Mouse (Mus musculus): ENCODE measurements at regions not wholly inside any gene's neighbourhood (a gene's known extent, or its start where the extent isn't known, plus 50 kb on each side); places are given as distances from the start of the nearest gene placed in this dataset.

DNA sequence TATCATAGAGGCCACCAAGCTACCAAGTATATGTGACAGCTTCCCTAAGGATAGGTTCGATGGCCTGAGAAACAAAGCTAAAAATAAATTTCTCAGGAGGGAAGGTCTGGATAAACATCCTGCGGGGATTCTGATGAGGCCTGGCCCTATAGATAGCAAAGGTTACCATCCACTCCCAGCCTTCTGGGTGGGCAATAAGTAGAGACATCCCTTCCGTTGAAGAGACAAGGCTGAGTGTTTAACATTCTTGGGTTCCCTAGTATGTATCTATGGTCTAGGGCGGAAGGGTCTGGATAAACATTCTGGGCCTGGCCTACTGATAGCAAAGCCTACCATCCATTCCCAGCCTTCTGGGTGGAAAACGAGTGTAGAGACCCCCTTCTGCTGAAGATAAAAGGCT is 180.5 kb upstream of the Dlk1 start:
- in situ Hi-C loops (cut with MboI; ENCODE audit: unreplicated experiment in 2 of 2) = no loop called here

DNA sequence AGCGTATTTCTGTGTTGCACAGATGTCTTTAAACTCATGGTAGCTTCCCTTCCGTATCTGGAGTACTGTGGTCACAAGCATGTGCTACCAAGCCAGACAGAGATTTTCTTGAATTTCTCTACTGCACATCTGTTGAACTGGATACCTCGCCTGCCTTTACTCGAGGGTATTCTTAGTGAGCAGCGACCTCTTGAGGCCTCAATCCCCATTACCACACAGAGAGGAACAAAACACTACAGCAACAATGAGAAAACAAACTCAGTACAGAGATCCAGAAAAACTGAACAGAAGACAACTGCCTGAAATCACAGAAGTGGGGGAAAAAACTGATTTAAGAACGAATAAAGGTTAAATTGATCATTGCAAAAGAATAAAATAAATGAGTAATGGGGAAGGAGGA is 137.8 kb upstream of the Dlk1 start:
- in situ Hi-C loops (cut with MboI; ENCODE audit: unreplicated experiment in 2 of 2) = loop anchor here (5.0 to 10.0 kb wide), 5 partner anchors 77 to 1060 kb away; no protein-coding TSS in a partner anchor

DNA sequence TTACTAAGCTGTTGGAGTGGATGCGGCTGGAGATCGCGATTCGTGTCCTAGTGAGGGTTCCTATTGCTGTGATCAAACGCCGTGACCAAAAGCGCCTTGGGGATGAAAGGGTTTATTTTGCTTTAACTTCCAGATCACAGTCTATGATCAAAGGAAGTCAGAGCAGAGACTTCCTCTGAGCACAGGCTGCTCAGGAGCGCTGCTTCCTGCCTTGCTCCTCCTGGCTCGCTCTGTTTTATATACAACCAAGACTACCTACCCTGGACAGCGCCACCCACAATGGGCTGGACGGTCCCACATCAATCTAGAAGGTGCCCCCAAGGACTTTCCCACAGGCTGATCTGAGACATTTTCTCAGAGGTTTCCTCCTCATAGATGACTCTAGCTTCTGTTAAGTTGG is 126.6 kb upstream of the Dlk1 start:
- in situ Hi-C loops (cut with MboI; ENCODE audit: unreplicated experiment in 2 of 2) = loop anchor here in 1 of 2 experiments (10.0 kb wide), 1 partner anchor 1049 kb away; no protein-coding TSS in a partner anchor

DNA sequence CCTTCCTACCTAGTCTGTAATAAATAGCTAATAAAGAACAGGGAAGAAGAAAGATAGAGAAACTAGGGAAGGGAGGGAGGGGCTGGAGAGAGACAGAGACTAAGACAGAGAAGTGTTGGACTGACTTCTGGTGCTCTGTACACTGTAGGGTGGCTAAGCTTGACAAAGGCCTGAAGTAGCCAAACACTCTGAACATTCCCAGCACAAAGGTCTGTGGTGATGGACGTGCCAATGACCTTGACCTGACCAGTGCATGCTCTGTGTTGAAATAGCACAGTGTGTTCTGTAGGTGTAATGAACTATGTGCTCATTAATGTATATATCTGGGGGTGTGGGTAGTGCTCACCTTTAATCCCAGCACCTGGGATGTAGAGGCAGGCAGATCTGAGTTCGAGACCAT is 81.3 kb upstream of the Dlk1 start:
- in situ Hi-C loops (cut with MboI; ENCODE audit: unreplicated experiment in 2 of 2) = no loop called here

DNA sequence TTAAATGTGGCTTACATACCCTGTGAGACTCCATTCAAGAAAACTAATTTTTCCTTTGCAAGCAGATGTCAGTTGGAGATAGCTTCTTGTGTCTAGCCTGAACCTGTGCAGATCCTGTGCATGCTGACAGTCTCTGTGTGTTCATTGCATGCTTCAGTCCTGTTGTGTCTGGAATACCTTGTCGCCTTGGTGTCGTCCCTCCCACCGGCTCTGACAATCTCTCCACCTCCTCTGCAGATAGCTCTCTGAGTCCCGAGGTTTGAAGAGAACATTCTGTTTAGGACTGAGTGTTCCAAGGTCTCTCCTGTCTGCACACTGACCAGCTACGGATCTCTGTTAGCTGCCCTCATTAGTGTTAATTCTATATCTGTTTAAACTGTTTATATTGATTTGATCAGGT is 66.8 kb upstream of the Dlk1 start:
- in situ Hi-C loops (cut with MboI; ENCODE audit: unreplicated experiment in 2 of 2) = no loop called here

DNA sequence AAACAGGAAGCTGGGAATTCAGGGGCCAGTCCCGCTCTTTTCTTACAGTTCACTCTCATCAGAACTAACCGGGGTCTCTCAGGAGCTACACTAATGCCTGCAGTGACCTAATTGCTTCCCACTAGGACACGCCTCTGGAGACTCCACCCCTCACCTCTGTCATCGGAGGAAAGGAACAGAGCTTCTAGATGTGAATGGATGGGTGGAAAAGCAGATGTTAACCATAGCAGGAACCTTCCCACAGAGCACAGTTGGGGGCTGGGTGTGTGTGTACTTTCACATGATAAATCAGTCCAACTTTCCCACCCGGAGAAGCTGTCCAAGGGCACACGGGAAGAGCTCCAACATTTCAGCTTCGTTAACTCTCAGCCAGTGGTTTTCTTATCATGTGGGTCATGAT is 63.8 kb upstream of the Dlk1 start:
- in situ Hi-C loops (cut with MboI; ENCODE audit: unreplicated experiment in 2 of 2) = no loop called here

DNA sequence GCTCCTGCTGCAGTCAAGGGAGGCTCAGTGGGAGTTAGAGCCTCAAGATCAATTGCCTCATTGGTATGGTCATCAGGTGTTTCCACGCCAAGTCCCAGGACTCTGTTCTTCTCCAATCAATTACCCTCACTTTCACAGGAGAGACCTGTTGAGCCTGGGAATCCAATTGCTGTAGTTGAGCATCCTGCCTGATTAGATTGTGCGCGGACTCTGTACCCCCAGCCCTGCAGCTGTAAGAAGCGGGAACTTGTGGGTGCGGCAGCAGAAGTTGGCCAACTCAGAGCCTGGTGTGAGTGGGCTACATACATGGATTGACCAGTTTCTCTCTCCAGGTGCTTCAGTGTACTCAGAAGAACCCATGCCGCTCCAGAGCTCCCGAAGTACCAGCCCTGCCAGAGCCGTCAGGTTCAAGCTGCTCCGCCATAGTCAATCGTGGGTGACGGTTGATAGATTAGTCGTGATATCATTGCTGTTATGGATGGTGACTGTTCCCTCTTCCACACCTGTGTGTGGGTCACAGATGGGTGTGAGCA is 62.2 kb upstream of the Dlk1 start:
- in situ Hi-C loops (cut with MboI; ENCODE audit: unreplicated experiment in 2 of 2) = loop anchor here (5.0 kb wide), 4 partner anchors 73 to 488 kb away; no protein-coding TSS in a partner anchor

DNA sequence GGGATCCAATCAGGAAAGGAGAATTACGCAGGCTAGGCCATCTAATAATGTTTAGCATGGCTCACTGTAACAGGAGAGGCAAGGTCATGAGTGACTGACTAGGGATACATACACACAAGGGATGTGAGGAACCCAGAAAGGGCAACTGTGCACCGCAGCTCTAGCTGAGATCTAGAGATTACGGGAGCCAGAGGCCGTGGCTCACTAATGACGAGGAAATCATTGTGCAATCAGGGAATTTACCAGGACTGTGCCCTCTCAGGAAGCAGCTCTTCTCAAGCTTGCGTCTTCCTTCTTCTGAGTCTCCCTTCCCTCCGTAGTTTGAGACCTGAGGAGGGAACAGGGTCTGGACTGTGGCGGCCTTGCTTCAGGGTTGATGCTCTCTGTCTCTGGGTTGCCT is 61.6 kb upstream of the Dlk1 start:
- in situ Hi-C loops (cut with MboI; ENCODE audit: unreplicated experiment in 2 of 2) = loop anchor here (5.0 kb wide), 4 partner anchors 74 to 489 kb away; no protein-coding TSS in a partner anchor

DNA sequence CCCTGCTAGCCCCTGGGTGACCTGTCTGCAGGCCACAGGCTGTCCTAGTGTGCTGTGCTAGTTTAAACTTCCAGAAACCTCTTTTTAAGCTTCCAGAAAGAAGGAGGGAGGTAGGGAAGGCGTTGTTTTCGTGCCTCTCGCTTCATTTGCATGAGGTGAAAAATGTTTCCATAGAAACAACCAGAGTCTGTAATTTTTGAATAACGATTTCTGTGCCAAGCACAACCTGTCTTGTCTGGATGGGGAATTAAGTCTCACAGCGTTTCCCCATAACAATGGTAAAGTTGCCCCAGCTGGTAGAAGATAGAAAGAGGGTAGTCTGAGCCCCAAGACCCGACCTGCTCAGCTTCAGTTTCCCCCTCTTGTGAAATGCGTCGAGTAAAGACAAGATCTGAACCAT is 59.3 kb upstream of the Dlk1 start:
- in situ Hi-C loops (cut with MboI; ENCODE audit: unreplicated experiment in 2 of 2) = loop anchor here (5.0 kb wide), 4 partner anchors 76 to 491 kb away; no protein-coding TSS in a partner anchor

DNA sequence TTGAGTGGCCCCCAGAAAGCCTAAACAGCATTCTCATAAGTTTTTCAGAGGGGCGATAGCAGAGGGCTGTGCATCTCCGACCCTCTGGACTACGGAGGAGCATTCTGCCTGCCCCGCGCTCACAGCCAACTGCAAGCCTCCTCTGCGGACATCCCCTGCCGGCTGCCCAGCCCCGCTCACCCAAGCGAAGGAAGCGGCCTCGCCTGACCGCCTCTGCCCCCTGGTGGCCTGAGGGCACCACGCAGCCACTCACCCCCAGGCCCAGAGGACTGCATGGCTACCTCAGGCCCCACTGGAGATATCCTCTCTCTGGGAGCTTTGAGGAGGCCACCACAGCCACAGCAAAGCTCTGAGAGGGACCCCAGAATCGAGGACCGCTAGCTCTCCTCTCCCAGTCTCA is 58.8 kb upstream of the Dlk1 start:
- in situ Hi-C loops (cut with MboI; ENCODE audit: unreplicated experiment in 2 of 2) = loop anchor here (5.0 kb wide), 4 partner anchors 76 to 491 kb away; no protein-coding TSS in a partner anchor

DNA sequence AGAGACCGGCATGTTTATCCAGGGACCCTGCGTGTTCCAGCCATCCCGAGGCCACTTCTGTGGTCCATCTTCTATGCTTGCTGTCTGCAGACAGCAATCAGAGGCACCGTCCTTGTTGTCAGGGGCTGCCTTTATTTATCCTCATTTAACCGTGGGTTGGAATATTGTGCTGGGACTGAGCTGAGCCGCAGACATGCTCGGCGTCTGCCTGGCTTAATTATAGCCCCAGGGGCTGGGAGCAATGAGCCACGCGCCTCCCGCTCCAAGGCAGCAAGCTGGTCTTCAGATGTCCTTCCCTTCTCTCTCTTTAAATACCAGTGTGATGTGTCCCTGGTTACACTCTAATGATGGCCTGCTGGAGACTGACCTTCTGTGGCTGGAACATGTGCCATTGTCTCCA is 58.2 kb upstream of the Dlk1 start:
- in situ Hi-C loops (cut with MboI; ENCODE audit: unreplicated experiment in 2 of 2) = loop anchor here (5.0 kb wide), 4 partner anchors 77 to 492 kb away; no protein-coding TSS in a partner anchor

DNA sequence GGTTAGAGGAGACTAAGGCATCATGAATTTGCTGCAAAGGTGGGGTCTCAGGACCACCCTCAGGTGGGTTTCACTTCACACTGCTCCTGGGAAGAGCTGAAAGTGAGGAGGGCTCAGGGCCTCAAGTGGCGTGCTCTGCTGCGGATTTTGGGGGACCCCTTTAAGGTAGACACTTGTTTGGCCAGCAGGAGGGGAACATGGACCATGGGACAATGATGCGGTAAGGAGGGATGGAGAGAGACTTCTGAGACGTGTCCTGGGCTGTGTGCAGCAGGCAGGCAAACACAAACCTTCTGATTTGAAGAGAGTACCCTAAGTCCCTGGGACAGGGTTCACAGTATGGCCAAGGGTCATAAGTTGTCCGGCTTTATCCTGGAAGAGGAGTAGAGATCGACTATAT is 56.0 kb upstream of the Dlk1 start:
- in situ Hi-C loops (cut with MboI; ENCODE audit: unreplicated experiment in 2 of 2) = no loop called here

DNA sequence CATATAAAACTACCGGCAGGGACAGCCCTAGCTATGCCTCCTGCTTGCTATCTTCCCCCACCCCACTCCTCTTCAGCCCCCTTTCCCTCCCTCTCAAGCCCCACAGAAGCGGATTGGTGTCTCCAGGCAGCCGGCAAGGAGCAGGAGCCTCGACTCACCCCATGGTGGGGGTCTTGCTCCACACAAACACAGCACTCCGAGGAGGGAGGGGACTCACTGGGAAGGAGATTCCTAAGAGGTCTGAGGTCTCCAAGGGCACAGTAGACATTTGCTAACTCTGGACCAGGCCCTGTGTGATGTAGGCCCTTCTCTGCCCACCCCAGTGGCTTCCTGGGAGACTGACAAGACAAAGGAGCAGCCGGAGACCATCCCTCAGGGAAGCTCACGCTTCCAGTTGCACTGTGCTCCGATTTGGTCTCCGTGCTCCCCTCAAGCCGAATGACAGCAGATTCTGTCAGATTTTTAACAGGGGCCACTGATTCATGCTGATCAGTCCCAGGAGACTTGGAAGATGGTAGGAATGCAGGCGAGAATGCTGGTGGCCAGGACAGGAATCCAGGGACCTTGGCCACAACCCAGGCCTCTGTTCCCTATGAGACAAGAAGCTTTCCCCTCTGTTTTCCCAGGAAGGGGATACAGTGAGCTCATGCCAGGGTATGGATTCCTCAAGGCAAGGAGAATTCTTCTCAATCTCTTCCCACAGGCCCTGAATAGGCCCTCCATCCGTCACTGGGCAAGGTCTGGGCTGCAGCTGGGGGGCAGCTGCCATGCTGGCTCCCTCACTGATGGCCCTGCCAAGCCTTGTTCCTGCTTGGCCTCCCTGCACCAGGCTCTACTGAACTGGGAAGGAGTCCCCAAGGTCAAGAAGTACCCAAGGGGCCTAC is 55.2 kb upstream of the Dlk1 start:
- in situ Hi-C loops (cut with MboI; ENCODE audit: unreplicated experiment in 2 of 2) = no loop called here

DNA sequence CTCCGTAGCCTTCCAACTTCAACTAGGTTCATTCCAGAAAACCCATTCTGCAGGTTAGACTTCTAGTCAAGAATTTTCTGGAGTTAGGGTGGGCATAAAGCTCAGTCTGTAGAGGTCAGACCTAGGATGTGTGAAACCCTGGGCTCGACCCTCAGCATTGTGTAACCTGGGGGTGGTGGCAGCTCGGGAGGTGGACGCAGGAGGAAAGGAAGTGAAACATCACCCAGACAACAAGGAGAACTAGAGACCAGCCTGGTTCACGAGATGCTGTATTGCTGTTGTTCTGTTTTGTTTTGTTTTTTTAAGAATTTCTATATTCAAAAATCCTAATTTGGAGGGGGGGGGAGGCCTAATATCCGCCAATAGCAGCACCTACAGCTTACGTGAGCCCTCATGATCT is 54.1 kb upstream of the Dlk1 start:
- in situ Hi-C loops (cut with MboI; ENCODE audit: unreplicated experiment in 2 of 2) = no loop called here

DNA sequence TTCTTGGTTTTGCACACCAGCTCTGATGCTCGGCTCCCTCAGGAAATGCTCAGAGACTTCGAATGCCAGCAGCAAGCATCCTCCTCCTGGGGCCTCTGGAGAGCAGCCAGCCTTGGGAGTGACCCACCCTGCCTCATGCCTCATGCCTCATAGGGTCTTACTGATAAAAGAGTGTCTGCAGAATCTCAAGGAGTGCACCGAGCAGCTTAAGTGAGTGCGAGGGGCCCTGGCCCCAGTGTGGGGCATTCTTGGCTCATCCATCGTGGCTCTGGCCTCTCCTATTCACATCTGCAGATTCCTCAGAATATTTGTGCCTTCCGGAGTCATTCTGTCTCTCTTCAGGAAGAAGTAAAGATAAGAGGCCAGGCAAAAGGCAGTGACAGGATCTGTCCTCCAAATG is 53.7 kb upstream of the Dlk1 start:
- in situ Hi-C loops (cut with MboI; ENCODE audit: unreplicated experiment in 2 of 2) = no loop called here

DNA sequence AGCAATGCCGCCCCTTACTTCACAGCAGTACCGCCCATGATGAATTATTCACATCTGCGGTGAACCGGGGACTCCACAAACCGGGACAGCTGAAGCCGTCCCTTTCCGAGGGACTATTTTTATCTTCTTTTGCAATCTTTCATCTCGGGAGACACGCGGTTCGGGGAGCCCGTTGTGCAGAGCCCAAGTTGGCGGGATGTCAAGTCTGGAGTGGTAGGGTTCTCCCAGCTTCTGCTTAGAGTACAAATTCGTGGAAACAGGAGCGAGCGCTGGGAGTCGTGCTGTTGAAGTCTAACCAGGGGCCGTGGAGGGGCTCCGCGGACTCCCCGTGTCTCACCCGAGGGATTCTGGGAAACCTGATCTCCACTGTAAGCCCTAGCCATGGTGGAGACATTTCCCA is 53.0 kb upstream of the Dlk1 start:
- in situ Hi-C loops (cut with MboI; ENCODE audit: unreplicated experiment in 2 of 2) = no loop called here

DNA sequence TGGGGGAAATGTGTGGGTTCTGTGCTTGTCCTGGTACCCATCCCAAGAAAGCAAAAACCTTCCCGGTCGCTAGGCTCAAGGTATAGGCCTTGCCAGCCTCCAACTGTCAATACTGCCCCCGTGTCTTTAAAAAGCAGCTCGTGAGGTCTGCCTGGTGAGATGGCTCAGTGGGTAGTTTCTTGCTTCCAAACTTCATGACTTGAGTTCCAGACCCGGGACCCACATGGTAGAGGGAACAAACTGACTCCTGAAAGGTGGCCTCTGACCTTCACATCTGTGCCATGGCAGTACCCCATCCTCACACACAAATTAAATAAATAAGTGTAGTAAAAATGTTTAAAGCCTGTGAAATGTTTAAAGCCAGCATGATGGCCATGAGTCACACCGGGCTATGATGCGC is 52.6 kb upstream of the Dlk1 start:
- in situ Hi-C loops (cut with MboI; ENCODE audit: unreplicated experiment in 2 of 2) = no loop called here

DNA sequence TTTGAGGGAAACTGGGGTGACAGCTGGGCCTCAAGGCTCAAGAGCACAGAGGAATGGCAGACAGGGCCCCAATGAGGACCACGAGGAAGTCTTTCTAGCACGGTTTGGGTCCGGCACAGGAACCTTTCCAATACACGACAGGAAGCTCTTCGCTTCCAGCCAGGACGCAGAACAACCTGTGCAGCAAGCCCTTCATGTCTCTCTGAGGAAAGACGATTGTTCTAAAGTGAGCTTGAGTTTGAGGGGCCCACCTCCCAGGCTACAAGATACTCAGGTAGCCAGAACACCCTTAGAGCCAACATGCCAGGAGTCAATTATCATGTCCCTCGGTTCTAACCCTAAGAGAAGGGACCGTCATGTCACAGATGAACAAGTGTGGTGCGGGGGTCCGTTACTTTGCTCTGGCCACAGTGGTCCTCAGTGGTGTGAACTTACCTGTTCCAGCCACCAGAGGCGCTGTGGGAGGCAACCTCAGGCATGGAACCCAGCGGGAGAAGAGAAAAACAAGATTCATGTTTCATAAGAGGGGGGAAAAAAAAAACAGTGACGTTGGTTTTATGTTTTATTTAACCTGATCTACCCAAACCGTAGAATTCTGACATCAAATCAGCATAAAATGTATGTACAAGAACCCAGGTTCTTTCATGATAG is 51.6 kb upstream of the Dlk1 start:
- in situ Hi-C loops (cut with MboI; ENCODE audit: unreplicated experiment in 2 of 2) = no loop called here

DNA sequence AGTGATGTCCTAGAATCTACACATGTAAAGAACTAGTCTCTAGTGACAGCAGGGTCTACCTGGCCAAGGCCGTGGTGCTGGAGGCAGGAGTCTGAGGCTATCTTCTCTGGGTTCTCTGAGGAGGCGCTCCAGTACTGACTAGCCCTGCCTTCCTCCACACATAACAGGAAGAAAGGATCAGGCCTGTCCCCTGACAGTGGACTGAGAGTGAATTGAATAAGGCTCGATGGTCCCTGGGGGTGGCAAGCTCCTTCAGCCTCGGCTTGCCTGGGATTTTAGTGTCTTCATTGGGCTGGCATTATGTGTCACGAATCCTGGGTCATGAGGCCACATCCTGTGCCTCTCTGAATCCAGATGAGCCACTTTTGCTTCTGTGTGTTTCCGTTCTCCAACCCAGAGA is 50.9 kb upstream of the Dlk1 start:
- in situ Hi-C loops (cut with MboI; ENCODE audit: unreplicated experiment in 2 of 2) = no loop called here

DNA sequence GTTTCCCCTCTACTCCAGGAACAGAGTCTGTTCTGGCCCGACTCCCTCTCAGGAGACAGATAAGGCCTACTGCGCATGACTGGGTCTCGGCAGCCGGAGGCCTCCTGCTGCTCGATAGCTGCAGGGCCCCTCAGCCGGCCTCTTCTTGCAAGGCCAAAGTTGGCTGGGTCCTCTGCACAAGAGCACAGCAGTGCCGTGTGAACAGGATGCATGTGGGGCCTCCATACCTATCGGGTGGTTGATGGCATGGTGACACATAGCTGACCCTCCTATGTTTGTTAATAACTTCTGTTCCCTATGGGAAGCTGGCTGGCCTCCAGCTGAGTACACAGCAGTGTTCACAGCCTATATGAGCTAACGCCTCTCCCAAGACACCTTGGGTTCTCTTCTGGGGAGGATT is 50.4 kb upstream of the Dlk1 start:
- in situ Hi-C loops (cut with MboI; ENCODE audit: unreplicated experiment in 2 of 2) = no loop called here
